9 mouse cellular contexts compared by ENCODE assay signal in genomic region chr2:113216746-113217461, GRCm38 (mm10). TPM values are rescaled to one million over a fixed set of nuclear protein-coding genes. Genes with fewer than 3 reads are reported as not detected.
DNase-seq lines count a peak whose midpoint lies in the region; ATAC-seq and TF ChIP-seq lines count a peak whose summit lies in the region.
"Had no signal": no experiment of that assay in that cellular context is flagged by ENCODE, and none has a peak within 500 bp of the region (broad histone marks: within the 10 kb centered on the region; RNA-seq: fewer than 3 reads in every experiment).

TSS of gene Ryr3 (minus strand) at chr2:113217096.

- no peaks in the 10 kb centered on the region for H3K36me3 ChIP-seq in forebrain, embryonic 13.5 days (ENCODE audit: poor library complexity, severe bottlenecking)
- H3K36me3 ChIP-seq in hindbrain, postnatal 0 days (ENCODE audit: insufficient read depth, low read length) = no peaks in the 10 kb centered on the region

- H3K9me3 ChIP-seq in forebrain, embryonic 13.5 days (replicated peaks) = no peaks in the 10 kb centered on the region; the same call in 1 of the 2 replicates
- no peaks in the 10 kb centered on the region for H3K9me3 ChIP-seq in hindbrain, postnatal 0 days (ENCODE audit: low read length)

- TF ChIP-seq CTCF in hindbrain, postnatal 0 days (IDR thresholded peaks at IDR 0.05; ENCODE audit: low read depth) = no peak; the same call in none of the 2 replicates

- H3K9ac ChIP-seq in forebrain, embryonic 13.5 days = peak within 1 kb of the TSS; percentile 73
- peak within 1 kb of the TSS; percentile 57 for H3K9ac ChIP-seq in hindbrain, postnatal 0 days (replicated peaks; ENCODE audit: low read length)

- peaks cover 6% of the 10 kb centered on the region; the same call in 1 of the 2 replicates for H3K4me1 ChIP-seq in forebrain, embryonic 13.5 days
- H3K4me1 ChIP-seq in hindbrain, postnatal 0 days (ENCODE audit: insufficient read depth, low read length) = peaks cover 12% of the 10 kb centered on the region; the same call in 1 of the 2 replicates

- peak; percentile 4 to 7 for DNase-seq in heart, adult 18-20 months
- DNase-seq in heart, adult 8-10 months (ENCODE audit: low spot score) = no peak
- peak; percentile 87 for DNase-seq in hindbrain, postnatal 0 days (ENCODE audit: low spot score)
- DNase-seq in liver = peak; percentile 17
- peak; percentile 28 for DNase-seq in retina, adult 2 months (ENCODE audit: low read depth, low spot score)
- no peak for DNase-seq in spleen, postnatal 10 days (ENCODE audit: low spot score in 2 of 2)

- H3K4me2 ChIP-seq in forebrain, embryonic 13.5 days = peak within 1 kb of the TSS; percentile 89
- peak within 1 kb of the TSS; percentile 74 for H3K4me2 ChIP-seq in hindbrain, postnatal 0 days (ENCODE audit: low read depth, low read length)

- peak within 1 kb of the TSS; percentile 60 for H3K4me3 ChIP-seq in forebrain, embryonic 13.5 days
- H3K4me3 ChIP-seq in hindbrain, postnatal 0 days (ENCODE audit: low read length) = peak within 1 kb of the TSS; percentile 52

- peaks cover 28% of the 10 kb centered on the region for H3K27me3 ChIP-seq in forebrain, embryonic 13.5 days
- H3K27me3 ChIP-seq in hindbrain, postnatal 0 days (ENCODE audit: insufficient read depth, low read length) = no peaks in the 10 kb centered on the region
- H3K27me3 ChIP-seq: CH12.LX had no signal

- under 1% methylated on average over 29 of the region's 72 CpGs for WGBS in forebrain, embryonic 13.5 days
- WGBS in hindbrain, postnatal 0 days = under 1% methylated on average over 63 of the region's 72 CpGs

- H3K27ac ChIP-seq in forebrain, embryonic 13.5 days = no peak within 1 kb of the TSS; the same call in none of the 2 replicates
- peak within 1 kb of the TSS; percentile 79 for H3K27ac ChIP-seq in hindbrain, postnatal 0 days

- peak; percentile 78 for ATAC-seq in cerebellum, adult (ENCODE audit: insufficient number of reproducible peaks, low FRiP score, low TSS enrichment)
- ATAC-seq in forebrain, embryonic 13.5 days = peak; percentile 96
- peak; percentile 96 for ATAC-seq in hindbrain, postnatal 0 days

RNA-seq across cellular contexts. Expression of gene Ryr3, which starts in this region (rescaled TPM):
- 1 to 10 TPM in 1 of 2 experiments, under 1 TPM in 1; 0.69 to 2.1 TPM for total RNA-seq in heart, adult 18-20 months (2021)
- 1 to 10 TPM in 1 of 4 experiments, under 1 TPM in 3; 0.76 to 1.3 (median 0.97) TPM for total RNA-seq in heart, adult 8-10 months (2022)
- polyA plus RNA-seq in forebrain, embryonic 13.5 days (2015; fragmentation: Nextera tagmentation; extraction: Ambion mirVana) = 1.1 and 1.3 TPM in 2 replicates
- 12.7 and 31.2 TPM in 2 replicates for total RNA-seq in hindbrain, postnatal 0 days (2014; rRNA removed)
- polyA plus RNA-seq in hindbrain, postnatal 0 days (2015; fragmentation: Nextera tagmentation; extraction: Ambion mirVana) = 5.1 and 5.7 TPM in 2 replicates

Comparison
In these comparisons a context has a peak if more than half of its experiments do, and no peak if none do; other contexts are left out.
1. DNase-seq: peak in heart, adult 18-20 months (2 of 2), hindbrain, postnatal 0 days (single experiment), liver (single experiment) and retina, adult 2 months (single experiment); none in heart, adult 8-10 months (single experiment) and spleen, postnatal 10 days (0 of 2).
2. Peak in every context shown above with its lines, with median percentiles within 50 percentile points of each other: ATAC-seq.